Mouse (Mus musculus) megakaryocyte, embryonic 14.5 days (primary cell): ENCODE measurements at regions not wholly inside any gene's neighbourhood (a gene's known extent, or its start where the extent isn't known, plus 50 kb on each side); places are given as distances from the start of the nearest gene placed in this dataset.

ENCODE experiments used
- FLI1 ChIP-seq: IDR thresholded peaks from 2 replicates; pipeline ENCODE4 v1.6.1; 2012; ENCODE audit warnings: low read length, inconsistent platforms, mixed read lengths
- GATA1 ChIP-seq: IDR thresholded peaks from 3 replicates; pipeline ENCODE4 v1.6.1; 2012; ENCODE audit warnings: mixed read lengths, low read length, inconsistent platforms, borderline replicate concordance

- TF ChIP-seq GATA1 (no peak), FLI1 (no peak)
Measured at GRCm38 (mm10) chr4:88955571-88955970, 75.6 kb upstream of the Ifne start.
